Mouse (Mus musculus) hindbrain, embryonic 10.5 days (tissue): ENCODE data around the gene Trak1. TPM values are rescaled to one million over a fixed set of nuclear protein-coding genes. Genes with fewer than 3 reads are reported as not detected.

ENCODE experiments used
- polyA plus RNA-seq: library from polyadenylated mRNA; unstranded; fragments of >200 nt; fragmentation: Nextera tagmentation; extraction: Ambion mirVana; gene quantifications from 2 replicates; pipeline ENCODE4 v1.2.1, GENCODE M21; 2016

The Trak1 gene
- polyA plus RNA-seq, 1 experiment from 2014 or later, result 33.1 TPM

Other genes starting within 250 kb of the Trak1 start
- gene Ulk4, start 20.3 kb upstream of the Trak1 start, polyA plus RNA-seq, result 123 and 131 TPM in 2 replicates
- gene Cck, start 198.2 kb downstream of the Trak1 start, polyA plus RNA-seq, result 1.7 and 2.4 TPM in 2 replicates